Mouse (Mus musculus) MEL (cell line): ENCODE results near the gene Col12a1. TPM values are rescaled to one million over a fixed set of nuclear protein-coding genes. Genes with fewer than 3 reads are reported as not detected.

Experiments used
- DNase-seq: peaks from one replicate; pipeline ENCODE4 v3.0.0; 2011; ENCODE audit warnings: low read depth, low spot score
- H3K27ac ChIP-seq: 2 replicates; pipeline ENCODE4 v1.5.1; 2012; ENCODE audit warnings: low read depth, mild to moderate bottlenecking, control low read depth, low read length, moderate library complexity; ENCODE audit not compliant: control insufficient read depth
- H3K27me3 ChIP-seq, 2 experiments: fragments of 150-350 bp in 1 of 2; sonication (generic) in 1 of 2; 2 replicates each; pipeline ENCODE4 v1.6.1; 2012; ENCODE audit warnings: low read length in 2 of 2, mild to moderate bottlenecking in 2 of 2, improper control_type of control experiment in 1 of 2, moderate library complexity in 1 of 2; ENCODE audit not compliant: insufficient read depth in 2 of 2, control insufficient read depth in 1 of 2
- H3K36me3 ChIP-seq, 2 experiments: 2 replicates each; pipeline ENCODE4 v1.6.1; 2012 to 2014; ENCODE audit warnings: low read length in 2 of 2, improper control_type of control experiment in 1 of 2, inconsistent platforms in 1 of 2, mild to moderate bottlenecking in 1 of 2; ENCODE audit not compliant: insufficient read depth in 2 of 2, control insufficient read depth in 1 of 2
- H3K4me1 ChIP-seq, 2 experiments: fragments of 150-350 bp in 1 of 2; sonication (generic) in 1 of 2; 2 replicates each; pipeline ENCODE4 v1.6.1; 2012; ENCODE audit warnings: low read length in 2 of 2, improper control_type of control experiment in 1 of 2, mild to moderate bottlenecking in 1 of 2; ENCODE audit not compliant: insufficient read depth in 2 of 2, control insufficient read depth in 1 of 2
- H3K4me3 ChIP-seq, 2 experiments: fragments of 150-350 bp in 1 of 2; sonication (generic) in 1 of 2; 2 replicates each; pipeline ENCODE4 v1.5.1; 2012; ENCODE audit warnings: low read depth in 2 of 2, low read length in 2 of 2, mild to moderate bottlenecking in 2 of 2, moderate library complexity in 2 of 2, control low read depth in 1 of 2, improper control_type of control experiment in 1 of 2; ENCODE audit not compliant: control insufficient read depth in 1 of 2, insufficient read depth in 1 of 2
- H3K79me2 ChIP-seq: 2 replicates; pipeline ENCODE4 v1.6.1; 2012; ENCODE audit warnings: mild to moderate bottlenecking, low read length, moderate library complexity; ENCODE audit not compliant: control insufficient read depth, poor library complexity, insufficient read depth
- H3K9ac ChIP-seq: 2 replicates; pipeline ENCODE4 v1.6.1; 2012; ENCODE audit warnings: low read depth, mild to moderate bottlenecking, control low read depth, low read length, moderate library complexity; ENCODE audit not compliant: control insufficient read depth, poor library complexity, severe bottlenecking
- H3K9me3 ChIP-seq: fragments of 150-350 bp; sonication (generic); replicated peaks from 2 replicates; pipeline ENCODE4 v1.6.1; 2012; ENCODE audit warnings: mild to moderate bottlenecking, low read length, improper control_type of control experiment, moderate library complexity; ENCODE audit not compliant: insufficient read depth
- BHLHE40 ChIP-seq: IDR thresholded peaks from 2 replicates; pipeline ENCODE4 v1.6.1; 2012; ENCODE audit warnings: low read depth, mild to moderate bottlenecking, inconsistent platforms, low read length, improper control_type of control experiment, borderline replicate concordance
- GABPA ChIP-seq: IDR thresholded peaks from 2 replicates; pipeline ENCODE4 v1.6.1; 2012; ENCODE audit warnings: low read depth, mild to moderate bottlenecking, inconsistent platforms, low read length, improper control_type of control experiment, moderate library complexity
- GATA1 ChIP-seq: IDR thresholded peaks from 2 replicates; pipeline ENCODE4 v1.6.1; 2011; ENCODE audit warnings: low read depth, low read length, improper control_type of control experiment
- KAT2A ChIP-seq: conservative IDR thresholded peaks from 2 replicates; pipeline ENCODE4 v1.6.1; 2012; ENCODE audit warnings: low read depth, low read length, improper control_type of control experiment, inconsistent platforms
- MAZ ChIP-seq: IDR thresholded peaks from 2 replicates; pipeline ENCODE4 v1.6.1; 2012; ENCODE audit warnings: low read depth, mild to moderate bottlenecking, inconsistent platforms, low read length, improper control_type of control experiment
- POLR2A ChIP-seq, 2 experiments: IDR thresholded peaks; 2 replicates each; pipeline ENCODE4 v1.6.1; 2011 to 2012; ENCODE audit warnings: low read length in 2 of 2, mild to moderate bottlenecking in 2 of 2, control low read depth in 1 of 2, improper control_type of control experiment in 1 of 2, low read depth in 1 of 2, moderate library complexity in 1 of 2; ENCODE audit not compliant: control insufficient read depth in 1 of 2, insufficient read depth in 1 of 2, poor library complexity in 1 of 2
- POLR2AphosphoS2 ChIP-seq: IDR thresholded peaks from 2 replicates; pipeline ENCODE4 v1.6.1; 2011; ENCODE audit warnings: low read length, improper control_type of control experiment
- RCOR1 ChIP-seq: IDR thresholded peaks from 2 replicates; pipeline ENCODE4 v1.6.1; 2012; ENCODE audit warnings: low read depth, mild to moderate bottlenecking, inconsistent platforms, low read length, improper control_type of control experiment
- TAL1 ChIP-seq: IDR thresholded peaks from 2 replicates; pipeline ENCODE4 v1.6.1; 2012; ENCODE audit warnings: mild to moderate bottlenecking, inconsistent platforms, low read length, moderate library complexity, mixed read lengths
- USF2 ChIP-seq, 2 experiments: IDR thresholded peaks; 2 replicates each; pipeline ENCODE4 v1.6.1; 2011 to 2012; ENCODE audit warnings: improper control_type of control experiment in 2 of 2, low read length in 2 of 2, borderline replicate concordance in 1 of 2, inconsistent platforms in 1 of 2, low read depth in 1 of 2, mild to moderate bottlenecking in 1 of 2; ENCODE audit not compliant: insufficient read depth in 1 of 2
- ZC3H11A ChIP-seq: IDR thresholded peaks from 2 replicates; pipeline ENCODE4 v1.6.1; 2012; ENCODE audit warnings: low read depth, mild to moderate bottlenecking, inconsistent platforms, low read length, improper control_type of control experiment
- ZKSCAN1 ChIP-seq: IDR thresholded peaks from 2 replicates; pipeline ENCODE4 v1.6.1; 2012; ENCODE audit warnings: low read depth, mild to moderate bottlenecking, inconsistent platforms, low read length, improper control_type of control experiment, moderate library complexity
- ZMIZ1 ChIP-seq: IDR thresholded peaks from 2 replicates; pipeline ENCODE4 v1.6.1; 2012; ENCODE audit warnings: low read depth, mild to moderate bottlenecking, inconsistent platforms, low read length, improper control_type of control experiment, moderate library complexity
- polyA plus RNA-seq, 2 experiments: library from polyadenylated mRNA; stranded (reverse) in 1 of 2; unstranded in 1 of 2; fragments of >175 nt in 1 of 2; fragments of >200 nt in 1 of 2; gene quantifications; 2 replicates each; pipeline versions ENCODE4 v1.2.1 to v1.2.4; 2012; ENCODE audit warnings: low replicate concordance in 2 of 2, low read depth in 1 of 2; ENCODE audit not compliant: insufficient read length in 2 of 2, insufficient read depth in 1 of 2, missing spikeins in 1 of 2
- total RNA-seq: library from RNA; depleted of rRNA; stranded (reverse); fragments of 300-350 nt; gene quantifications from 2 replicates; pipeline ENCODE4 v1.2.3, GENCODE M21; 2012; rRNA removed

Gene Col12a1
- total RNA-seq, result 0.07 TPM in 1 of 2 replicates, not detected in the other
- polyA plus RNA-seq, result under 1 TPM in 1 of 2 experiments, not detected in 1; 0.13 TPM

DNA sequence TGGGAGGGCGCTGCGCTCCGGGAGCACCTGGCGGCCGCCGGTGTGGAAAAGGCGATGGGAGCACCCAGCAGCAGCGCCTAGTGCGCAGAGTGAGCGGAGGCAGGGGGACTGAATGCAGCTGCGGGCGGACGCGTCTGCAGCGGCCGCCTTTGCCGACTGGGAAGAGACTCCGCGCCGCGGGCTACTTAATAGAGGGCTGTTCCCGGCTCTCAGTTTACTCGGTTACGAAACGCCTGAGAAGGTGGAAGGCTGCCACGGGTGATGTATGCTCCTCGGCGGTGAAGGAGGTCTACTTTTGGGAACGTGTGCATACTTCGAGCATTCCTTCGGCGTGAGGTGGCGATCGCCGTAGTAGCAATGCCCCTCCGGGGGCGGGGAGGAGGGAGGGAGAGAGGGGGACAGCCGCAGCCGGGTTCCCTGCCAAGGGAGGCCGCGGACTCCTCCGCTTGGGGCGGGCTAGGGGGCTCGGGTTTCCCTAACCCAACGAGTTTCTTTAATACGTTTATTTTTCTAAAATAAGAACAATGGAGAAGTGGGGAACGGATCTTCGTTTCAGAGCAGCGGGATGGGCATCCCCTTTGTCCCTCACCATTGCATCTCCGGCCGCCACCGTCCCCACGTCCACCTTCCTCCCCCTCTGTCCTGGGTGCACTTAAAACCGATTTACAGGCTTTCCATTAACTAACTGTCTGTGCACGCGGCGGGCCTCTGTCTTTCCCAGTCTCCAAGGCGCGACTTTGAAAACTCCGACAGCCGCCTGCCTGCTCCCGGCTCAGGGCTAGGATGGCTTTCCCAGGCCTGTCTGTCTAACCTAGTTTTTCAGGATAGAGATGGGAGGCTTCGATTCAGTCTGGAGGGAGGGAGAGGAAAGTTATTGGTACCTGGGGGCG lies at the start of gene Col12a1:
TSS of gene Col12a1 (minus strand) at position 351 of the 890 bp plus-strand sequence.
- TF ChIP-seq GATA1, result no peak
- no peak for TF ChIP-seq TAL1
- no peak for TF ChIP-seq GABPA
- TF ChIP-seq RCOR1, result no peak
- no peak for TF ChIP-seq ZKSCAN1
- no peak for TF ChIP-seq POLR2AphosphoS2
- no peak for TF ChIP-seq USF2 (IDR thresholded peaks at IDR 0.05; ENCODE audit: borderline replicate concordance in 1 of 2, insufficient read depth in 1 of 2, low read depth in 1 of 2, low read length in 2 of 2)
- Histone ChIP-seq H3K4me3 (no peak within 1 kb of the TSS), H3K27ac (no peak within 1 kb of the TSS), H3K27me3 (no peaks in the 10 kb centered on the region), H3K79me2 (no peaks in the 10 kb centered on the region), H3K9ac (no peak within 1 kb of the TSS), H3K36me3 (no peaks in the 10 kb centered on the region), H3K4me1 (no peaks in the 10 kb centered on the region), H3K9me3 (no peaks in the 10 kb centered on the region)
- DNase-seq, result no peak

DNA sequence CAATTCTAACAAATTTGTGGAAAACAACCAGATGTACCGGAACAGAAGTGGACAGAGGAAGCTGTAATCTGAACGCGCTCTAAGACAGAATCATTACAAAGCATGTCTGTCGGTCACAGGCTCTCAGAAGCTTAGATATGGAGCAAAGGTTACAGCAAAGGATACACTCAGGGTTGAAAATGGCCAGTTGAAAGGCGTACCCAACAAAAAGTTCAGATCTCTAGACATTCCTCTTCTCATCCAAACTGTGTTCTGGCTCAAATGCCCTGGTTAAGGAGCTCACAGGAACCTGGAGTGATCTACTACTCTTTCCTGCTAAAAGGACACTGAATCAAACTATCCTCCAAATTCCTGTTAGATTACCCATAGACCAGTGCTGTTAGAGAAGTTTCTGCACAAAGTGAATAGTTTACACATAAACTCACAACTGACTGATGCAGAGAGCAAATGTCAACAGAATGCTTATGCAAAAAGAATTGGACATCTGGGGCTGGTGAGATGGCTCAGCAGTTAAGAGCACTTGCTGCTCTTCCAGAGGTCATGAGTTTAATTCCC lies 48.4 kb upstream of the Col12a1 start:
- no peak for DNase-seq
- no peaks in the 10 kb centered on the region for H3K27me3 ChIP-seq
- no peaks in the 10 kb centered on the region for H3K4me1 ChIP-seq
- no peak for TF ChIP-seq BHLHE40
- no peak for TF ChIP-seq POLR2A (IDR thresholded peaks at IDR 0.05; ENCODE audit: control insufficient read depth in 1 of 2, insufficient read depth in 1 of 2, low read depth in 1 of 2, low read length in 2 of 2, poor library complexity in 1 of 2)
- no peak for TF ChIP-seq MAZ
- no peak for TF ChIP-seq ZMIZ1
- TF ChIP-seq ZC3H11A, result no peak
- no peak for TF ChIP-seq GATA1
- no peak for TF ChIP-seq KAT2A
- H3K36me3 ChIP-seq, result no peaks in the 10 kb centered on the region; a peak in 1 of 4 replicates
- no peak overlapping the region for H3K27ac ChIP-seq
- H3K9me3 ChIP-seq, result no peaks in the 10 kb centered on the region
- H3K9ac ChIP-seq, result no peak overlapping the region
- H3K79me2 ChIP-seq, result no peaks in the 10 kb centered on the region
- no peak overlapping the region for H3K4me3 ChIP-seq
